Mouse (Mus musculus) CH12.LX (cell line): ENCODE results near the gene Abca3. TPM values are rescaled to one million over a fixed set of nuclear protein-coding genes. Genes with fewer than 3 reads are reported as not detected.

Experiments used
- DNase-seq: peaks from one replicate; pipeline ENCODE4 v3.0.0-alpha.2; 2013; ENCODE audit errors: extremely low read depth
- H3K27ac ChIP-seq: 2 replicates; pipeline ENCODE4 v1.5.1; 2012; ENCODE audit warnings: low read depth, mild to moderate bottlenecking, control low read depth, moderate library complexity; ENCODE audit not compliant: insufficient read depth
- H3K27me3 ChIP-seq: replicated peaks from 2 replicates; pipeline ENCODE3; 2012; ENCODE audit warnings: inconsistent platforms
- H3K36me3 ChIP-seq, 2 experiments: replicated peaks in 1 of 2; 2 replicates each; pipeline versions ENCODE3 to v1.6.1; 2012; ENCODE audit warnings: inconsistent platforms in 1 of 2, low read length in 1 of 2, mild to moderate bottlenecking in 1 of 2, mixed read lengths in 1 of 2, moderate library complexity in 1 of 2; ENCODE audit not compliant: control insufficient read depth in 1 of 2, insufficient read depth in 1 of 2
- H3K4me1 ChIP-seq, 2 experiments: 2 replicates each; pipeline ENCODE4 v1.6.1; 2012; ENCODE audit warnings: inconsistent platforms in 1 of 2, moderate library complexity in 1 of 2; ENCODE audit not compliant: insufficient read depth in 2 of 2, control insufficient read depth in 1 of 2
- H3K4me2 ChIP-seq: 2 replicates; pipeline ENCODE4 v1.6.1; 2012; ENCODE audit warnings: low read depth, mild to moderate bottlenecking, control low read depth; ENCODE audit not compliant: poor library complexity, insufficient read depth, severe bottlenecking
- H3K4me3 ChIP-seq, 3 experiments: fragments of 150-350 bp in 1 of 3; sonication (generic) in 1 of 3; replicated peaks in 1 of 3; 2 replicates each; pipeline versions ENCODE3 to v1.5.1; 2011 to 2012; ENCODE audit warnings: low read depth in 2 of 3, low read length in 2 of 3, mild to moderate bottlenecking in 2 of 3, moderate library complexity in 2 of 3, control low read depth in 1 of 3, improper control_type of control experiment in 1 of 3, inconsistent platforms in 1 of 3, mixed read lengths in 1 of 3; ENCODE audit not compliant: poor library complexity in 1 of 3
- H3K79me2 ChIP-seq: replicated peaks from 2 replicates; pipeline ENCODE4 v1.6.1; 2012; ENCODE audit warnings: mild to moderate bottlenecking, moderate library complexity; ENCODE audit not compliant: control insufficient read depth, poor library complexity, insufficient read depth, severe bottlenecking; ENCODE audit errors: extremely low read depth
- H3K9ac ChIP-seq: 2 replicates; pipeline ENCODE4 v1.6.1; 2012; ENCODE audit warnings: low read depth, mild to moderate bottlenecking, control low read depth, moderate library complexity; ENCODE audit not compliant: insufficient read depth
- H3K9me3 ChIP-seq: replicated peaks from 2 replicates; pipeline ENCODE3; 2012; ENCODE audit warnings: low read length, inconsistent platforms, mixed read lengths
- BHLHE40 ChIP-seq: IDR thresholded peaks from 2 replicates; pipeline ENCODE4 v1.6.1; 2011; ENCODE audit warnings: mild to moderate bottlenecking, low read depth, low read length, improper control_type of control experiment
- CHD2 ChIP-seq: IDR thresholded peaks from 2 replicates; pipeline ENCODE4 v1.6.1; 2011; ENCODE audit warnings: low read length, improper control_type of control experiment
- CTCF ChIP-seq, 2 experiments: IDR thresholded peaks in 1 of 2; conservative IDR thresholded peaks in 1 of 2; 2 replicates each; pipeline ENCODE4 v1.5.1; 2011 to 2012; ENCODE audit warnings: low read depth in 2 of 2, low read length in 2 of 2, improper control_type of control experiment in 1 of 2, inconsistent platforms in 1 of 2, mild to moderate bottlenecking in 1 of 2, moderate library complexity in 1 of 2
- E2F4 ChIP-seq: IDR thresholded peaks from 2 replicates; pipeline ENCODE4 v1.6.1; 2011; ENCODE audit warnings: low read depth, low read length, improper control_type of control experiment; ENCODE audit not compliant: insufficient replicate concordance
- ELF1 ChIP-seq: IDR thresholded peaks from 2 replicates; pipeline ENCODE4 v1.6.1; 2014; ENCODE audit warnings: low read depth, mild to moderate bottlenecking, inconsistent platforms, low read length, improper control_type of control experiment
- EP300 ChIP-seq: IDR thresholded peaks from 2 replicates; pipeline ENCODE4 v1.6.1; 2011; ENCODE audit warnings: low read length, improper control_type of control experiment
- ETS1 ChIP-seq: conservative IDR thresholded peaks from 2 replicates; pipeline ENCODE4 v1.6.1; 2012; ENCODE audit warnings: low read depth, mild to moderate bottlenecking, inconsistent platforms, low read length, improper control_type of control experiment, moderate library complexity
- GABPA ChIP-seq: IDR thresholded peaks from 2 replicates; pipeline ENCODE4 v1.6.1; 2012; ENCODE audit warnings: low read depth, low read length, improper control_type of control experiment, inconsistent platforms; ENCODE audit not compliant: insufficient replicate concordance
- IRF4 ChIP-seq: IDR thresholded peaks from 2 replicates; pipeline ENCODE4 v1.6.1; 2014; ENCODE audit warnings: low read depth, mild to moderate bottlenecking, inconsistent platforms, low read length, improper control_type of control experiment
- JUND ChIP-seq: conservative IDR thresholded peaks from 2 replicates; pipeline ENCODE4 v1.6.1; 2011; ENCODE audit warnings: low read depth, low read length, improper control_type of control experiment
- MAFK ChIP-seq: IDR thresholded peaks from 2 replicates; pipeline ENCODE4 v1.6.1; 2011; ENCODE audit warnings: low read length, improper control_type of control experiment; ENCODE audit not compliant: insufficient replicate concordance
- MAX ChIP-seq: IDR thresholded peaks from 2 replicates; pipeline ENCODE4 v1.6.1; 2011; ENCODE audit warnings: low read length, improper control_type of control experiment
- MAZ ChIP-seq: IDR thresholded peaks from 2 replicates; pipeline ENCODE4 v1.6.1; 2012; ENCODE audit warnings: low read depth, mild to moderate bottlenecking, inconsistent platforms, low read length, improper control_type of control experiment, moderate library complexity
- NELFE ChIP-seq: IDR thresholded peaks from 2 replicates; pipeline ENCODE4 v1.6.1; 2011; ENCODE audit warnings: low read depth, low read length, improper control_type of control experiment
- NRF1 ChIP-seq: IDR thresholded peaks from 2 replicates; pipeline ENCODE4 v1.6.1; 2014; ENCODE audit warnings: low read depth, mild to moderate bottlenecking, inconsistent platforms, low read length, improper control_type of control experiment, moderate library complexity
- POLR2AphosphoS2 ChIP-seq: IDR thresholded peaks from 2 replicates; pipeline ENCODE4 v1.6.1; 2011; ENCODE audit warnings: low read depth, low read length, improper control_type of control experiment
- RAD21 ChIP-seq: IDR thresholded peaks from 2 replicates; pipeline ENCODE4 v1.6.1; 2011; ENCODE audit warnings: low read depth, mild to moderate bottlenecking, low read length, improper control_type of control experiment, moderate library complexity
- RCOR1 ChIP-seq: conservative IDR thresholded peaks from 2 replicates; pipeline ENCODE4 v1.6.1; 2012; ENCODE audit warnings: low read depth, mild to moderate bottlenecking, inconsistent platforms, low read length, improper control_type of control experiment
- SMC3 ChIP-seq: IDR thresholded peaks from 2 replicates; pipeline ENCODE4 v1.6.1; 2011; ENCODE audit warnings: low read depth, low read length, improper control_type of control experiment
- TBP ChIP-seq: conservative IDR thresholded peaks from 2 replicates; pipeline ENCODE4 v1.6.1; 2011; ENCODE audit warnings: low read depth, low read length, improper control_type of control experiment
- TCF12 ChIP-seq: IDR thresholded peaks from 2 replicates; pipeline ENCODE4 v1.6.1; 2014; ENCODE audit warnings: low read depth, mild to moderate bottlenecking, inconsistent platforms, low read length, improper control_type of control experiment
- UBTF ChIP-seq: IDR thresholded peaks from 2 replicates; pipeline ENCODE4 v1.6.1; 2012; ENCODE audit warnings: low read depth, mild to moderate bottlenecking, inconsistent platforms, low read length, improper control_type of control experiment, moderate library complexity
- USF1 ChIP-seq: IDR thresholded peaks from 2 replicates; pipeline ENCODE4 v1.6.1; 2014; ENCODE audit warnings: low read depth, mild to moderate bottlenecking, inconsistent platforms, low read length, improper control_type of control experiment
- USF2 ChIP-seq: conservative IDR thresholded peaks from 2 replicates; pipeline ENCODE4 v1.6.1; 2011; ENCODE audit warnings: low read depth, low read length, improper control_type of control experiment
- ZC3H11A ChIP-seq: IDR thresholded peaks from 2 replicates; pipeline ENCODE4 v1.6.1; 2012; ENCODE audit warnings: low read depth, mild to moderate bottlenecking, inconsistent platforms, low read length, improper control_type of control experiment
- ZKSCAN1 ChIP-seq: IDR thresholded peaks from 2 replicates; pipeline ENCODE4 v1.6.1; 2012; ENCODE audit warnings: low read depth, inconsistent platforms, low read length, improper control_type of control experiment, borderline replicate concordance
- ZMIZ1 ChIP-seq: IDR thresholded peaks from 2 replicates; pipeline ENCODE4 v1.6.1; 2012; ENCODE audit warnings: low read depth, mild to moderate bottlenecking, inconsistent platforms, low read length, improper control_type of control experiment
- dilution Hi-C: fragments of 300-500 bp; cut with MboI; formaldehyde crosslinking; loops from 2 replicates; pipeline ENCODE4 v1.14.3; 2020; ENCODE audit warnings: low sequenced_read_pairs; ENCODE audit not compliant: extremely low pct_unique_long_range_greater_than_20kb, extremely low pct_ligation_motif_present
- in situ Hi-C: fragments of 300-500 bp; cut with MboI; formaldehyde crosslinking; loops from 3 replicates; pipeline ENCODE4 v1.14.3; 2019; ENCODE audit warnings: low sequenced_read_pairs, low pct_ligation_motif_present, low pct_unique_long_range_greater_than_20kb, mixed read lengths
- polyA plus RNA-seq: library from polyadenylated mRNA; unstranded; fragments of >175 nt; gene quantifications from 2 replicates; pipeline ENCODE4 v1.2.1, GENCODE M21; 2012; ENCODE audit warnings: low read depth; ENCODE audit not compliant: insufficient read length
- total RNA-seq, 2 experiments: library from RNA; depleted of rRNA; stranded (reverse); fragments of 300-350 nt in 1 of 2; fragments of >200 nt in 1 of 2; gene quantifications; 2 replicates each; pipeline ENCODE4 v1.2.3; 2012 to 2014

Abca3 gene
- total and polyA plus RNA-seq, 3 experiments = 3.9 to 8.7 (median 8.4) TPM

GRCm38 (mm10) chr17:24394456-24394855 lies 42.7 kb downstream of the Abca3 start:
- no peak overlapping the region for H3K27ac ChIP-seq
- H3K36me3 ChIP-seq = peaks cover 4 to 71% of the 10 kb centered on the region in 2 experiments
- H3K4me2 ChIP-seq = no peak overlapping the region
- no peaks in the 10 kb centered on the region for H3K27me3 ChIP-seq
- no peaks in the 10 kb centered on the region for H3K4me1 ChIP-seq
- no peak overlapping the region for H3K9ac ChIP-seq
- dilution Hi-C loops (no loop called here), in situ Hi-C loops (no loop called here)
- no peak overlapping the region for H3K4me3 ChIP-seq
- no peak for TF ChIP-seq CTCF (conservative IDR thresholded peaks at IDR 0.05 in 1 of 2, IDR thresholded peaks at IDR 0.05 in 1 of 2; ENCODE audit: low read depth in 2 of 2, low read length in 2 of 2)
- TF ChIP-seq GABPA = no peak
- TF ChIP-seq E2F4 = no peak
- TF ChIP-seq RCOR1 = no peak
- TF ChIP-seq POLR2AphosphoS2 = no peak
- no peak for TF ChIP-seq CHD2
- TF ChIP-seq MAZ = no peak
- TF ChIP-seq JUND = no peak
- TF ChIP-seq TCF12 = no peak
- no peak for TF ChIP-seq BHLHE40
- TF ChIP-seq IRF4 = no peak
- no peak for TF ChIP-seq UBTF
- no peak for TF ChIP-seq USF2
- TF ChIP-seq NELFE = no peak
- no peak for TF ChIP-seq ZMIZ1
- no peak for TF ChIP-seq EP300
- TF ChIP-seq SMC3 = no peak
- TF ChIP-seq ETS1 = no peak
- TF ChIP-seq USF1 = no peak
- H3K79me2 ChIP-seq = no peaks in the 10 kb centered on the region
- H3K9me3 ChIP-seq = no peaks in the 10 kb centered on the region
- DNase-seq = no peak

- in situ Hi-C loops = no loop called here
- Histone ChIP-seq H3K9me3 (no peaks in the 10 kb centered on the region), H3K27ac (no peak overlapping the region), H3K4me2 (no peak overlapping the region), H3K4me3 (no peak overlapping the region), H3K4me1 (no peaks in the 10 kb centered on the region), H3K27me3 (no peaks in the 10 kb centered on the region), H3K36me3 (peaks cover 21 to 91% of the 10 kb centered on the region in 2 experiments), H3K79me2 (no peaks in the 10 kb centered on the region), H3K9ac (no peak overlapping the region)
- DNase-seq = no peak
- no peak for TF ChIP-seq ELF1
- no peak for TF ChIP-seq MAZ
- TF ChIP-seq USF1 = no peak
- TF ChIP-seq TCF12 = no peak
- no peak for TF ChIP-seq ZKSCAN1
- no peak for TF ChIP-seq UBTF
- no peak for TF ChIP-seq CTCF (conservative IDR thresholded peaks at IDR 0.05 in 1 of 2, IDR thresholded peaks at IDR 0.05 in 1 of 2; ENCODE audit: low read depth in 2 of 2, low read length in 2 of 2)
- no peak for TF ChIP-seq RAD21
- no peak for TF ChIP-seq TBP
- TF ChIP-seq NELFE = no peak
- TF ChIP-seq MAFK = no peak
- no peak for TF ChIP-seq EP300
- no peak for TF ChIP-seq ZC3H11A
- no peak for TF ChIP-seq RCOR1
- TF ChIP-seq NRF1 = no peak
- TF ChIP-seq MAX = no peak
- dilution Hi-C loops = no loop called here
Measured at GRCm38 (mm10) chr17:24402371-24402770, 50.6 kb downstream of the Abca3 start.
